Mouse (Mus musculus) embryo, embryonic 11 days (tissue): ENCODE data around the gene Cbx4.
A peak's percentile ranks its signal among the peaks of the same experiment; 100 is the strongest.

Experiments
- DNase-seq: peaks from one replicate; pipeline ENCODE4 v3.0.0-alpha.2; 2015

The Cbx4 gene

GRCm38 (mm10) chr11:119041325-119041716, 44.7 kb downstream of the Cbx4 start:
- peak; percentile 80 for DNase-seq

- DNase-seq: peak; percentile 100
These were observed 45.3 kb downstream of the Cbx4 start, which contains the start of gene Cbx8 for GRCm38 (mm10) chr11:119040600-119041324. Cbx8 (minus strand) TSS chr11:119040969.

DNA sequence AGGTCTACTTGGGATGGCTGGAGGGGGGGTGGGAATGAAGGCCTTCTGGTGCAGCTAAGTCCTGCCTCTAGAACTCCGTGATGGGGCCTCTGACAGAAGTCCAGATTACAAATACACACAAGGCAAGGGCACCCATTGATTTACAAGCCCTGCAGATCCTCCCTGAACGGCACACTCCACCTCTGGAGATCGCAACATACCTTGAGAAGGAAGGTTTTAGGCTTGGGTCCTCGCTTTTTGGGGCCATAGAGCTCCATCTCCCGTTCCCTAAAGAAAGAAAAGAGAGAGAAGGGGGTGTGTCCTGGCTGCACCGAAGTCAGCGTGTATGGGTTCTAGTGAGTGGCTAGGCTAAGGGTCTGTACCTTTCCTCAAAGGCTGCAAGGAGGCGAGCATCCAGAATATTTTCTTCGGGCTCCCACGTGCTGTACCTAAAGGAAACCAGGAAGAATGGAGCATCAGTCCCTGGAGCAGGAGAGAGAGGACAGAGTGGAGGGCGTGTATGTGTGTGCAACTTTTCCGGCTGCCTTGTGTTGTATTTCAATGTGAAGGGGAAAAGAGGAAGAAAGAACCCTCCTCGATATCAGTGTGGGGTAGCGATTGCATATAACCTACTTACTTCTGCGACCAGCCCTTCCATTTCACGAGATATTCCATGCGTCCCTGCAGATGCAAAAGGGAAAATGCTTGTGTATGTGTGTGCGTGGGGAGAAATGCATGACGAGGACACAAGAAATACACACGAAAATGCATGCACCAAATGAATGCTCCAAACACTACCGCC, 46.1 kb downstream of the Cbx4 start:
- no peak for DNase-seq

GRCm38 (mm10) chr11:119038744-119039484, 47.1 kb downstream of the Cbx4 start:
- DNase-seq: no peak

- peak; percentile 73 for DNase-seq
These were observed 48.1 kb downstream of the Cbx4 start for GRCm38 (mm10) chr11:119037780-119038401.

DNA sequence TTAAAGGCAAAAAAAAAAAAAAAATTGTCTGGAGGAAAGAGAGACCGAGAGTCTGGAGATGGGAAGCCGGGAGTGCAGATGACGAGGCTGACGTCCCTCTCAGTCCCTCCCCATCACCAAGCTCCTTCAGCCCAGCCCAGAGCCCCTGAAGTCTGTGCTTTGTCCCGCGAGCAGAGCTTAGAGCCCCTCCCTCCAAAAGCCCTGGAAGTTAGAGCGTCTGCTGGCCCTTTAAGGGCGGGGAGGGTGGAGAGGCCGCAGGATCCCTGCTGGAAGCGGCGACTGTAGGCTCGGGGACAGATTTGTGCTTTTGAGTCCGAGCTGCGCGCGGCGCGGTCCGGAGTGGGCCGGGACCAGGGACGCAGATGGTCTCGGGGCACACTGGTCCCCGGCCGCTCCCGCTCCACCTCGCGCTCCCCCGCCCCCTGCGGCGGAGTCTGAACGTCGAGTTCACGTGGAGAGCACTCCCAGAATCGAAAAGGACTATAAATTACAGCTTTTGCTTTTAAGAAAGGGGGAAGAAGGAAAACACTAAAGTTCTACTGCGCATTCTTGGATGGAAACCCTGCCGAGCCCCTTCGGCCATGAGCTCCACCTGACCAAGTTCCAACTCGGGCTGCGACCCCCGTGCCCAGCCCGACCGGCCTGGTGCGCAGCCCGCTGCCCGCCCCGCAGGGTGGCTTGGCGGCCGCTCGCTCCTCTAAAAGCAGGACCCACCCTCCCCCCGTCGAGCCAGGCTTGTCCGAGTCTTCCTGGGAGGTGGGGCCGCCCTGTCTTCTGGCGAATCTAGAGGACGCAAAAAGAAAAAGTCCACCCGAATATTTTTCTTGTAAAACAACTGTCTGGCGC, 48.9 kb downstream of the Cbx4 start:
- DNase-seq: peak; percentile 74

- no peak for DNase-seq
These were observed 49.6 kb downstream of the Cbx4 start for GRCm38 (mm10) chr11:119036447-119036846.

DNA sequence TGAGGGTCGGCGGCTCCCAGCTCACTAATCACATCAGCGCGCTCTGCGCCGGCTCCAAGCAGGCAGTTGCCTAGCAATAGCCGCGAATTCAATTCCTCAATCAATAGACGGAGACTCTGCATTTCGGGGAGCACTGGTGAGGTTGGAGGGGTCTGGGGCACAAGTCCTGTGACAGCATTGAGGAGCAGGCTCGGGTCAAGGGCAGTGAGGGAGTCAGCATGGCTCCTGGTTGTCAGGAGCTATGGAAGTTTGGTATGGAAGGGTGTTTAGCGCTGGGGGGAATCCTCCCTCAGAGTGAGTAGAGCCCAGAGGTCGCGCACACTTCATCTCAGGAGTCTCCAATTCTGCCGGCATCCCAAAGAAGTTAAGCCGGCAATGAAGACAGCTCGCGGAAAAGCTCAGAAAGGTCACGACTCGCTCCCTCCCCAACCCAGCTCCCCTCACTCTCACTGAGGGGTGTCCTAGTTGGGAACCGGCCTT, 50.3 kb downstream of the Cbx4 start:
- DNase-seq: peak; percentile 66

- no peak for DNase-seq
These were observed 50.8 kb downstream of the Cbx4 start for GRCm38 (mm10) chr11:119035094-119035685.

GRCm38 (mm10) chr11:119034635-119035034, 51.4 kb downstream of the Cbx4 start:
- DNase-seq: no peak

DNA sequence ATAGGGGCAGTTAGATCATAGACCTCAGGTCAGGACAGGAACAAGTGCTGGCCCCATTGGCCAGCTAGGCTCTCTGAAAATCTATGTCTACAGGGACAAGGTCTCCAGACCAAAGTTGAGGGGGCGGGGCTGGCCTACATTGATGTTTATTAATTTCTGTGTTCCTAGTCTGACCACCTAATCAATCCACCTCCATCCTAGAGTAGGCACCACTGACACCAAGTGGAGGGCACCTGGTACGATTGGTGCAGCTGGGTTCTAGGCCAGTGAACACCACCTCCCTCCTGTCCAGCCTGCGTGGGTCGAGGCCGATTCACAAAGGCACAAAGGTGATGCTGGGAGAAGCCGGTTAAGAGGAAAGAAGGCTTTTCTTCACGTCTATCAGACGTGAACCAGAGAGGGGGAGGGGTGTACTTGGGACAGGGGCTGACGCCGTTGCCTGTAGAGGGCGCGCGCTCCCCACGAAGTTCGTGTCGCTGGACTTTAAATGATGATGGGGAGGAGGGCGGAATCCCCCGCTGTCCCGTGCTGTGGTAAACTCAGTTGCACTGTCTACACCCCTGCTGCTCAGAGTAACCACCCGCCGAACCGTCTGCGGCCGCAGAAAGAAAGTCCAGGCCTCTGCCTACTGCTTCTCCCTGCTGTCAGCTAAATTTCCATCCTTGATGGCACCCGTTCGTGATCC, 52.0 kb downstream of the Cbx4 start:
- DNase-seq: peak; percentile 92
